Mouse (Mus musculus): ENCODE data around the gene Tiparp. TPM values are rescaled to one million over a fixed set of nuclear protein-coding genes. Genes with fewer than 3 reads are reported as not detected.

The Tiparp gene
- total RNA-seq, 2 experiments from 2014 or later = 15.0 to 15.4 TPM

- intact Hi-C loops (cut with DNase I) = no loop called here
- DNase-seq (ENCODE audit: extremely low spot score in 1 of 2, low spot score in 2 of 2) = no peak
These were observed 41.7 kb downstream of the Tiparp start for GRCm38 (mm10) chr3:65569941-65570340.

DNA sequence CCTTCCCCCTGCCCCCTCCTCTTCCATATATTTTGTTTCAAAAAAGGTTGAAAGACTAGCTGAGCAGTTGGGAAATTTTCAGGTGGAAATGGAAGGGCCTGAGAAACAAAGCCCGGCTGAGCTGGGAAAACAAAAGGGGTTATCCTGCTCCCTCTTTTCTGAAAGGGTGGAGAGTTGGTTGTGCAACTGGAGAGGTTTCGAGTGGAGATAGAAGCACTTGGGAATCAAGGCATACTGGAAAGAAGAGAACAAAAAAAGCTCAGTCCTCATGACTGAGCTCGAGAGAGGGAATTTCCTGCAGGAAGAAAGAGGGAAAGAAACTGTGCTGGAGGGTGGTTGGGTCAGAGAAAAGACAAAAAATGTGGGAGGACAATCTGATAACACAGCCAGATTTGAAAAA is 45.3 kb downstream of the Tiparp start:
- no peak for DNase-seq (ENCODE audit: extremely low spot score in 1 of 2, low spot score in 2 of 2)
- intact Hi-C loops (cut with DNase I) = no loop called here

- intact Hi-C loops (cut with DNase I) = no loop called here
- no peak for DNase-seq (ENCODE audit: extremely low spot score in 1 of 2, low spot score in 2 of 2)
These were observed 49.4 kb downstream of the Tiparp start for GRCm38 (mm10) chr3:65577602-65578001.

GRCm38 (mm10) chr3:65579260-65579921 is 51.2 kb downstream of the Tiparp start:
- intact Hi-C loops (cut with DNase I) = no loop called here
- no peak for DNase-seq (ENCODE audit: extremely low spot score in 1 of 2, low spot score in 2 of 2)

DNA sequence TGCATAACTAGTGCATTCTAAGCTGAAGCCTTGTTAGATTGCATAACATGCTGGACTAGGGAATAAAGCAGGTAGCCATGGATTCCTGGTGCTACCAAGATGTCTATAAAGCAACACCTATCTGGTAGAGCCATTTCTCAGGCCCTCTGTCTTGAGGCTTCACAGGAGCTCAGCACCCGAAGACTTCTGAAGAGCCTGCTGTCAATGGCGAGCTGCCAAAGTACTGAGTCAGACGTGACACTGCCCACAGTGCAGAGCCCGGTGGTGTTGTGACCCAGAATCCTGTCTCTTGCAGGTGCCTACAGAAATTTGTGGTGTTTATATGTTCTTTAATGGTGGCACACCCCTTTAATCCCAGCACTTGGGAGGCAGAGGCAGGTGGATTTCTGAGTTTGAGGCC is 53.4 kb downstream of the Tiparp start:
- peak in 1 of 2 experiments; percentile 33 for DNase-seq (ENCODE audit: extremely low spot score in 1 of 2, low spot score in 2 of 2)
- intact Hi-C loops (cut with DNase I) = no loop called here

DNA sequence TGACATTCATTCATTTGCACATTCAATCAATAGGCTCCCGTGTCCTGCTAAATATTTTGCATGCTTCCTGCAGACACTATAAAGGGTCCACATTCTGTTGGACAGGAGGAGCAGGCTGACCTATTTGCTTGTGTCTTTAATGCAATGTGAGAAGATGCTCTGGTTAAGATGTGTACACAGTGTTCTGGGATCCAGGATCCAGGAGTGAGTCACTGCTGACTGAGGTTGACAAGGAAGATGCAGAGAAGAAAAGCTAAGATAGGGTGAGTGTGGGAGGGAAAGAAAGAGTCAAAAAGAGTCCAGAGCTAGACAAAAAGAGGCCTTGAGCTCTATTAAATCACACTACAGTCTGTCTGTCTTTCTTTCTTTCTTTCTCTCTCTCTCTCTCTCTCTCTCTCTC is 56.1 kb downstream of the Tiparp start:
- DNase-seq (ENCODE audit: extremely low spot score in 1 of 2, low spot score in 2 of 2) = no peak
- intact Hi-C loops (cut with DNase I) = no loop called here

- intact Hi-C loops (cut with DNase I) = no loop called here
- no peak for DNase-seq (ENCODE audit: extremely low spot score in 1 of 2, low spot score in 2 of 2)
These were observed 57.1 kb downstream of the Tiparp start for GRCm38 (mm10) chr3:65585291-65585690.

DNA sequence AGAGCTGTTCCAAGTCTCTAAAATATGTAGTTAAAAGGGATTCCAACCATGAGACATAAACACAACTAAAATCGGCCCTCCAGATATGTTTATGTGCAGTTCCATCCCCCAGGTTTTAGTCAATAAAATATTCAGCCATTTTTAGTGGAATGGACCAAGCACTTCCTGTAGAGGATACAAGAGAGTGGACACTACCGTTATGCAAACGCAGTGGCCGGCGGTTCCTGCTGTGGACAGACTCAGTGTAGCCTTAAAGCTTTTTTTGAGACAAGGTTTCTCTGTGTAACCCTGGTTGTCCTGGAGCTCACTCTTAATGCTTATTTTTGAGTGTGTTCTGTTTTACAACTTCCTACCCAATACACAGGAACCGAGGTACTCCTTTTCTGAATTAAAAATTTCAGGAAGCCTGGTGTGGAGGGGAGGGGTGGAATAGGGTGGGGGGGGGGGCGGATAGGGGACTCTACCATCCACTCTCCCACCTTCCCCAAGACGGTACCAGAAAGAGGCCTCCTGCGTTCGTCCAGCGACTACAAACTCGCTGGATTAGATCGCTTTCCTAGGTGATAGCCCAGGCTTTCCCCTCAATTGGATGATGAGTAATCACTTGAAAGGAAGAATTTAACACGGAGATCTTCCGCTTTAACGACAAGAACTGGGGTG is 57.7 kb downstream of the Tiparp start:
- no peak for DNase-seq (ENCODE audit: extremely low spot score in 1 of 2, low spot score in 2 of 2)
- intact Hi-C loops (cut with DNase I) = no loop called here

GRCm38 (mm10) chr3:65586483-65586905 is 58.3 kb downstream of the Tiparp start:
- peak; percentile 27 to 64 for DNase-seq (ENCODE audit: extremely low spot score in 1 of 2, low spot score in 2 of 2)
- intact Hi-C loops (cut with DNase I) = no loop called here

- DNase-seq (ENCODE audit: extremely low spot score in 1 of 2, low spot score in 2 of 2) = no peak
- intact Hi-C loops (cut with DNase I) = no loop called here
These were observed 58.8 kb downstream of the Tiparp start for GRCm38 (mm10) chr3:65586966-65587365.

DNA sequence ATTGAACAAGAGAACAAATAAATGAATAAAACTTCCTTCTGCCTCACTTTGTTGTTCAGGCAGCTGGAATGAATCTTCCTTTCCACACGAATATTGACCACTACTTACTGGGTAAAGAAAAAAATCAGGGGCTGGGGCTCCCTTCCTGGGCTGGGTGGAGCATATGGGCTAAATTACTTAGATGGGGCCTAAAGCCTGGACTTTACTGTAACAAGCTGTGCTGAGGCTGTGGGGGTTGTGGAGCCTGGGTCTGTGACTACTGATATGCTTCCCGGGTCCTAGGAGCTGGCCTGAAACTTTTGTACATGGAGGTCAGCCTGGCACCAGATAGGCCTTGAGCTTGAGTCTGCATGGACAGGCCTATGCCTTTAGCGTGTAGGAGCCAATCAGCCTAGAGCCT is 60.2 kb downstream of the Tiparp start:
- intact Hi-C loops (cut with DNase I) = no loop called here
- no peak for DNase-seq (ENCODE audit: extremely low spot score in 1 of 2, low spot score in 2 of 2)

- DNase-seq (ENCODE audit: extremely low spot score in 1 of 2, low spot score in 2 of 2) = no peak
- intact Hi-C loops (cut with DNase I) = no loop called here
These were observed 64.6 kb downstream of the Tiparp start for GRCm38 (mm10) chr3:65592850-65593249.

DNA sequence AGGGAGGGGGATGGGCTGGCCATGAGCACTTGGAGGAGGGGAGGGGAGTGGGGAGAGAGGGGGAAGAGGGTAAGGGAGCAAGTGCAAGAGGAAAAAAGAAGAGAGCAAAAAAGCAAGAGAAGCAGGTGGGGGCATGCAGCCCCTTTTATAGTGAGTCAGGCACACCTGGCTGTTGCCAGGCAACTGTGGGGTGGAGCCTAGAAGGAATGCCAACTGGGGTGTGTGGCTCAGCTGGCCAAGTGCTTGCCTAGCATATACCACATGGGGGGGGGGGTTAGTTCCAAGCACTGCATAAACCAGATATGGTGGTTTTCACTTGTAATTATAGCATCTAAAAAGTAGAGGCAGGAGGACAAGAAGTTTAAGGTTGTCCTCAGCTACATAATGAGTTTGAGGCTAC is 66.3 kb downstream of the Tiparp start:
- no peak for DNase-seq (ENCODE audit: extremely low spot score in 1 of 2, low spot score in 2 of 2)
- intact Hi-C loops (cut with DNase I) = no loop called here

DNA sequence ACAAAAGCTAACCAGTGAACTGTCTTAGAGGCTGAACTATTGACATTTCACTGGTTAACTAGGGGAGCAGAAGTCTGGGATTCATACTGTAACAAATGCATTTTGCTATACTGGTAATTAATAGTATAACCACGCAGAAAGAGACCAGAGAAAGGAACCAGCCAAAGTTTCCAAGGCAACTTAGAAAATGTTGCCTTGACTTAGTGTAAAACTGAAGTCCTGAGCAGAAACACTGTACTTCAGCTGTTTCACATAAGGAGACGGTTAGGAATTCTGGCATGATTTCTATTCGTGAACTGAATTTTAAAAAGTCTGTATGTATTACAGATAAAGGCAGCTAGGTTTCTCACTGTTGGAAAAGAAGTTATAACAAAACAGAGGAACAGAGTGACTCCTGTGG is 67.0 kb downstream of the Tiparp start:
- no peak for DNase-seq (ENCODE audit: extremely low spot score in 1 of 2, low spot score in 2 of 2)
- intact Hi-C loops (cut with DNase I) = no loop called here

DNA sequence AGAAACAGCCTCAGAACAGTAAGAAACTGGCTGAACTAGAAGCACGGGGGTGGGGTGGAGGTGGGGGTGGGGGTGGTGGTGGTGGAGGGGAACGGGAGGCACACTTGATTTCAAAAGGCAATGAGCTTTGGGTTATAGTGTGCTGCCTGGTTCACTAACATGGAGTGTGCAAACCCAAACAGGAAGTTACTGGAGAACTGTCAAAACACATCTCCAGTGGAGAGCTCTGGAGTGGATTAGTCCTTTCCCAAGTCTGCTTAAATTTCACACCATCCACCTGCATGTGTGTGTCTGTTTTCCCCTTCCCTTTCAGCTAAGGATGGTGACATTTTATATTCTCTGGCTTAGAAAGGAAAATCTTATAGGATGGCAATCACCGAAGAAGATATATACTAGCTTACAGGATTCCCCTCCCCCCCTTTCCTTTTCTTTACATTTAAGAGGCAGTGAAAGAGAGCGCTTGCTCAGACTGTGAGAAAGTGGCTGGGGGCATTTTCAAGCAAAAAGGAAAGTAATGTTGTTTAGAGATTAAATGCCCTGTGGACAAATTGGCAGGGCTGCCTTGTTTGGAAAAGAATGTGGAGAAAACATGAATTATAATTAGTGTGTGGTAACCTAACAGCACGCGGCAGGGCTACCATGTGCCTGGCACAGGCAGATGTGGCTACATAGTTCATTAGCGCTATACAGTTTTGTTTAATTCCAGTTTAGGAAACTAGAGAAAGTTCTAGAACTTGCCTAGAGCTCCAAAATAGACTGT is 70.0 kb downstream of the Tiparp start:
- intact Hi-C loops (cut with DNase I) = no loop called here

GRCm38 (mm10) chr3:65599151-65599550 is 70.9 kb downstream of the Tiparp start:
- intact Hi-C loops (cut with DNase I) = no loop called here
- no peak for DNase-seq (ENCODE audit: extremely low spot score in 1 of 2, low spot score in 2 of 2)

More for the DNA sequence above, 70.0 kb downstream of the Tiparp start:
- no peak for DNase-seq (ENCODE audit: extremely low spot score in 1 of 2, low spot score in 2 of 2)

GRCm38 (mm10) chr3:65601291-65602050 is 73.3 kb downstream of the Tiparp start:
- intact Hi-C loops (cut with DNase I) = no loop called here
- DNase-seq (ENCODE audit: extremely low spot score in 1 of 2, low spot score in 2 of 2) = no peak

DNA sequence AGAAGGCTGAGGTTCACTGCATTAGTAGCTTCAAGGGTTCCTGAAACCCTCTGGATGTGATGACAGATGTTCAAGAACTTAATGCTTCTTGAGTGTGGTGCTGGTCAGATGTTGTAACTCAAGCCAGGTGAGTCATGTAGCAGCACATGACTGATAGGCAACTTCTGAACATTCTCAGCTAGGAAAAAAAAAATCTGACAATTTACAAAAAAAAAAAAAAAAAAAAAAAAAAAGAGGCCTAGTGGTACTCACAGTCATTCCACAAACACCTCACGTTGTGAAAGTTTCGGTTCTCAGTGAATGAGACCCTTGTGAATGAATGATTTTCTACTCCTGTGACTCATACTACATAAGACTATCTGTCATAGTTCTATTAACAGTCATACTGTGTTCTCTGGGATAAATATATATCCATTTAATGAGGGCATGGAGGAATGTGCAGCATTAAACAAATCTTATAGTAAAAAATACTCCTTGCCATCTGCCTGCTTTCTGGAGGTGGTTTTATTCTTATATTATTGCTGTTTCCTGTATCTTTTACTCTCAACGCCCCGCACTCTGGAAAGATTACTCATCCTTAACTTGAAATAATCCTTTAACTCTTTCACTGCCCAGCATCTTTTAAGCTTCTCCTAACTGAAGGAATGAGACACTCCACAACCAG is 75.3 kb downstream of the Tiparp start:
- intact Hi-C loops (cut with DNase I) = no loop called here
- peak in 1 of 2 experiments; percentile 24 for DNase-seq (ENCODE audit: extremely low spot score in 1 of 2, low spot score in 2 of 2)
